Mouse (Mus musculus) layer of hippocampus, postnatal 25 days (tissue): ENCODE measurements around the gene Zscan20. TPM values are rescaled to one million over a fixed set of nuclear protein-coding genes. Genes with fewer than 3 reads are reported as not detected.
"Not testable (repeated sequence)": the region's sequence is repeated elsewhere in the genome, so short reads cannot be mapped to it uniquely, and the experiment has no call there.

ENCODE experiments used
- DNase-seq, 2 experiments: peaks; one replicate each; pipeline ENCODE4 v3.0.0; 2022; ENCODE audit warnings: mixed read lengths in 2 of 2, low spot score in 1 of 2; ENCODE audit errors: extremely low spot score in 1 of 2
- total RNA-seq, 2 experiments: library from RNA; stranded (reverse); gene quantifications; 2 replicates each; pipeline ENCODE4 v1.2.3; 2021

The Zscan20 gene
- total RNA-seq, 2 experiments from 2014 or later, result 9.1 to 10.9 TPM

DNA sequence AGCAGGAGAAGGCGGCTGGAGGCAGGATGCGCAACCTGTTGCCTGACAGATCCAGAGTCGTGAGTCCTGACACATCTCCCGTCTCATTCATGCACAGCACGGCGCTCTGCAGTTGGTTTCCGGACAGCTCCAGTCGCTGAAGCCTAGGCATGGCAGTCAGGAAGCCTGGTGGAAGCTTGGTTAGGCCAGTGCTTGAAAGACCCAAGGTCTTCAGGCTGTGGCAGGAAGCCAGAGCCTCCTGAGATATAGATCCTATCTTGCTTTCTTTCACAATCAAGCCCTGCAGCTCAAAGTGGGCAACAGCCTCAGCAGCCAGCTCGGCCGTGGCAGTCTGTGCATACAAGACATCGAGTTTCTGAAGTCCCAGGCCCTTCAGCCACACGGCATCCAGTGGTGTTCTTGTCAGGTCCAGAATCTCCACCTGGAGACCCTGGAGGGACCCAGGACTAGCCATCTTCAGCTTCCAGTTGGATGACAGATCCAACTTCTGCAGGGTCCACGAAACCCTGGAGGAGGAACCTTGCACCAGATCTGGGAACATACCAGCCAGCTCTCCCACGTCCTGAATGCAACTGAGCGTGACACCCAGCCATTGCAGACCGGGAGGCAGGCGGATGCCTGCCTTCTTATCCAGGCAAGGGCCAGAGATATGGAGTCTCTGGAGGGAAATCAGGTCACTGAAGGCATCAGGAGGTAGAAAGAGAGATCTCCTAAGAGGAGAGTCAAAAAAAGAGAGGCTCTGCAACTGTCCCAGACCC is 7.6 kb upstream of the Zscan20 start:
- no peak for DNase-seq

DNA sequence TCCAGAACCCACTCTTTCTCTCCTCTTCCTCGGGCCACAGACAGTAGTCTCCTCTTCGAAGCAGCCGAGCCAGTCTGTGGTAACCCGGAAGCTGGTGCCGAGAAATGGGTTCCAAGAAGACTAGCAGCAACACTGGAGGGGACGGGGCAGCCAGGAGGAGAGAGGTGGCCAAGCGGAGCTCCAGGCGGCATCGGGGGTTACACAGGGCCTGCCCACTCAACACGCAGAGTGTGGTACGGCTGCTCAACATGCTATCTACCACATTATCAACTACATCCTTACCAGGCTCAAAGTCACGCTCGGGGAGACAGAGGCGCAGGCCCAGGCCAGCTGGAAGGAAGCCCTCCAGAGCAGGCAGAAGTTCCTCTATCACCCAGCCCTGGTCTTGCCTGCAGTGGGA is 5.9 kb upstream of the Zscan20 start:
- no peak for DNase-seq

DNA sequence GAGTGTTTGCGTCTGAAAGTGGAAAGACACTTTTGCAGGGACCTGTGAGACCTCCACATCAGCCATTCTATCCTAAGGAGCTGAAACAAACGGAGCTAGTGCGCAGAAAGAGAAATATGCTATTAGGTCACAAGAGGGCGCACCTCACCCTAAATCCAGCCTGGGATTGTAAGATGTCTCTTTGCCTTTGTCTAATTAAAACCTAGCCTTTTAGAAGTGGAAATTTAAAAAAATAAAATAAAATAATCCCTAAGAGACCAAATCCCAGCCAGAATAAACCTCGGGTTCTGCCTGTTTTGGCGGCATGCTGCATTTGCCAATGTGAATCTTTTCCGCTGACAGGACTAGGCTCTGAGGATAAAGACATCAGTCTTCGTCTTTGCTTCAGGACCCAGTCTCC is 3.4 kb upstream of the Zscan20 start:
- DNase-seq, result peak in 1 of 2 experiments; percentile 46

DNA sequence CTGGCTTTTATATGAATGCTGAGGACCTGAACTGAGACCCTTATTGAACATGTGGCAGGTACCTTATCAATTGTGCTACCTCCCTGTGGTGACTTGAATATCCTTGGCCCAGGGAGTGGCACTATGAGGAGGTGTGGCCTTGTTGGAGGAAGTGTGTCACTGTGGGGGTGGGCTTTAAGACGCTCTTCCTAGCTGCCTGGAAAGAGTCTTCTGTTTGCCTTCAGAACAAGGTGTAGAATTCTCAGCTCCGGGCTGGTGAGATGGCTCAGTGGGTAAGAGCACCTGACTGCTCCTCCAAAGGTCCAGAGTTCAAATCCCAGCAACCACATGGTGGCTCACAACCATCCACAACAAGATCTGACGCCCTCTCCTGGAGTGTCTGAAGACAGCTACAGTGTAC is 1.8 kb upstream of the Zscan20 start:
- not testable (repeated sequence) for DNase-seq

DNA sequence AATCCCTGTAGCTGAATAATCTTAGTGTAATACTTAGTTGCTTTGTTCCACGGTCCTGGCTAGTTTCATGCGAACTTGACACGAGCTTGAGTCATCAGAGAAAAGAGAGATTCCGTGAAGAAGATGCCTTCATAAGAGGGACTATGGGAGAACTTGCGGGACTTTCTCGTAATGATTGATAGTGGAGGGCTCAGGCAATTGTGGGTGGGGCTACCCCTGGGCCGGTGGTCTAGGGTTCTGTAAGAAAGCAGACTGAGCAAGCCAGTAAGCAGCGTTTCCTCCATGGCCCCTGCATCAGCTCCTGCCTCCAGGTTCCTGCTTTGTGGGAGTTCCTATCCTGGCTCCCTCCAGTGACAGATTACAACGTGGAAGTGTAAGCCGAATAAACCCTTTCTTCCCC is 808 bp upstream of the Zscan20 start:
- DNase-seq, result no peak

DNA sequence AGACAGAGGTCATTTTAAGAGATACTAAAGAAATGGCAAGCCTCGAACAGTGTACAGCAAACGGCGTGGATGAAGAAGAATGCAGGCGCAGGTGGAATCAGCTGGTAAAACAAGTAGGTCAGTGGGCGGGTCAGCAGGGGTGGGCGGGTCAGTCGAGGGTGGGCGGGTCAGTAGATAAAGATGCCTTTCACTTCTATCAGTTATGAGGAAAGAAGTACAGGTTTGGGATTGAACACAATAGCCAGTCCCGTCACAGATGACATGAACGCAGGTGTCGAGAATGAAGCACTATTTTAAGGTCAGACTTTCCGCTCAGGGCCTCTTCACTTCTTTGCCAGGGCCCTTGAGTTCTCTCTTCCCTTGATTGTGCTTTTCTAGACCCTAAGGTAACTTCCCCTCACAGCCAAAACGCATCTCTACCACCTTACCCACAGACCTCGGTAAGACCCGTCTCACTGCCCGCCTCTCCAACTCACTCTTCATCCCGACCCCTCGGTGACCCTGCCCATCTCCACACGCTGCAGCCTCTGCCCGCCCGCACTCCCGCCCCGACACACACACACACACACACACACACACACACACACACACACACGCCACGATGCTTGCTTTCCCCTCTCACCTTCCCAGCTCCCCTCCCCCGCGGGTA is 498 bp downstream of the Zscan20 start:
- no peak for DNase-seq

DNA sequence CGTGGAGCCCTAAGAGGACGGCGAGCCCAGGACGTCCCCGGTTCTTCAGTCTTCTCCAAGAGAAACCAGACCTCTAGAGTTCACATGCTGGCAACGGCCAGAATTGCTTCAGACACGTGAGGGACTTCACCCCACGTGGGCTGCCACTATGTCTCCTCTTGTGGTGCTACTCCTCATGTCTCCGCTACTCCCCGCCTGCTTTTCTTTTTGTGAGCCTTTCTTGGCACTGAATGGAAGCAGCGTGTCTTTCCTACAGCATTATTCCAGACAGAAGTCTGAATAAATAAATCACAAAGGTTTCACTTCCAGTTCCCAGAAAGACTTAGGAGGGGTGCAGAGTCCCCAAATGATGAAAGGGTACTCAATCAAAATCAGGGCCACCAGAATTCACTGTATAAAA is 2.2 kb downstream of the Zscan20 start:
- DNase-seq, result no peak

DNA sequence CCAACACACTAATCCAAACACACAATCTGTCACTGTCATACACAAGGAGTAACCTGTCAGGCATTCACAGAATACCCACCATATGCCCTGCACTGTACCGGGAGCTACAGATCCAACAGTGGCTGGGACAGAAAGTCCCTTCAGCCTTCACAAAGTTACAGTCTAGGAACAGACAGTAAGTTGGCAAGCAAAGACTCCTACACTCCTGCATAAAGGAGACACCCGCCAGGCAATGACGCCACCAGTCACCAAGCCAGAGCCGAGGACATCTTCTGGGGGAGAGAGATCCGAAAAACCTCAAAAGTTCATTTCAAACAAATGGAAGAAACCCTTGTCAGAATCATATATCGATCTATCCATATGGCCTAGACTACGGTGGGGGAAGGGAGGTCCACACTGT is 3.3 kb downstream of the Zscan20 start:
- DNase-seq, result no peak

DNA sequence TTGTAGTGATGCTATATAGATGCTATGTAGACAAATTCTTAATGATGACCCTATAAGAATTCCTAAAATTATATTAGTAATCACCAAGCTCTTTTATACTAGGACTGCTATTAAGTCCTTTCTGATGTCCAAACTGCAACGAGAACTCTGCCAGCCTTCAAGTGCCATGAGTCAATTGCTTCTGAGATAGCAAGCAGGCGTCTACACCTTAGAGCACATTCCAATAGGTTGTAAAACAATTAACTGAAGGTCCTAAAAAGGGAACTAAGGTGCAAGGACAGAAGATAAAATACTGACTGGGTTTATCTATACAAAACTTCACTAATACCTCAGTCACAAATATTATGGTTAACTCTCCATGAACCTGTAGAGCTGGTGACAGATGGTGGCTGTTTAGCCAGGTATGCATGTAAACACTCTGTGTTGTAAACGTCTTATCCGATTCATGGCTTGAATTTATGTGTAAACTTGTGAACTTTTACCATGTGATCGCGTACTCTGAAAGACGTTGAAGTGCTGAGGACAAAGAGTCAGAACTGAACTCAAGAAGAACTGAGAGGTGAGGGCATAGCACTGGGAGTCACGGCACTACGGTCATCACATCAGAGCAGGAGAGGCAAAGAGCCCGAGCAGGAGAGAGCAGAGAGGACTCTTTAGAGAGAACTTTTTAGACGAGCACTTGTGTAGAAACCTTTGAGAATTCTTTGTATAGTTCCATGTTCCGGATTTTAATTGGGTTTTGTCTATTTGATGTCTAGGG is 11.9 kb downstream of the Zscan20 start:
- DNase-seq, result no peak

DNA sequence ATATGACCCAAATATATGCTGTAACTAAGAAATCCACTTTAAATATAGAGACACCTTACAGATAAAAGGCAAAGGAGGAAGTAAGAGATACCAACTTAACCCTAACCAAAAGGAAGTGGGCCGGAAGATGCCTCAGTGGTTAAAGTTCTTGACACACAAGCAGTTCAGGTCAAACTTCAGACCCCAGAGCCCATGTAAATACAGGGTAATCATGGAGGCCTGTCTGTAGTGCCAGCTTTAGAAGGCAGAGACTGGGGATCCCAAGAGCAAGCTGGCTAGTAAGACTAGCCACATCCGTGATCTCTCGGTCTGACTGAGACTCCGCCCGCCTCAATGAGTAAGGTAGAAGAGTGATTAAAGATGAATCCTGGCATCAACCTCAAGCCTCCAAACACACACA is 15.8 kb downstream of the Zscan20 start:
- DNase-seq, result no peak

DNA sequence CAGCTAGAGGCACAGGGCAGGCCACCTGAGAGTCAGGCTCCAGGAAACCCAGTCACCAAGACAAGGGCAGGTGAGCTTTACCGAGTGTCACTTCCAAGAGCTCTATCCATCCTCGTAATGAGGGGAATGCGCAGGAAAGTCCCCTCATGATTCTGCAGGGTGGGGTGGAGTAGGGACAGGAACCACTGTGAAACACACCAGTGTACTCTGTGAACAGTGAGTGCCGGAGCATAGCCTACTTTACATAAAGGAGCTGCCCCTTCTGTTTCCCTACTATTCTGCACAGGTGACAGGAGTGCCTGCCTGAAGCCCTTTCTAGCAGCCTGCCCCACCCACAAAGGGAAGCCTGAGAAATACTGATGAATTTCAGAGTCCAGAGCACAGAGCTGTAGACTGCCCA is 16.6 kb downstream of the Zscan20 start:
- no peak for DNase-seq

DNA sequence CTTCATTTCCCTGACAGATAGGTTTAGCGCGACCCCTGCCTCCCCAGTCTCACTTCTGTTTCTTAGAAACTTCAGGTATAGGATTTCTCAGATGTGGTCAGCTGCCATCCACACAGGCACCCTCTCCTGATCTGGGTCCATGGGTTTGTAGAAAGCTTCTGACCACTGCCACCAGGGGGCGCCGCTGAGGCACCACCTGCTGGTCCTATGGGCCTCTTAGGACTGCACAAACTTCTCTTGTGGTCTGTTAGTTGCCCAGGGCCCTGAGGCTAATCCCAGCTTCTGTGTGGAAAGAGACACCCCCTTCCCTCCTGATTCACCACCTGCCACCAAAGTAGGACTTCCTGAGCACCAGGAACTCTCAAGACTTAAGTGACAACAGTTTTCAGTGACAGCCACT is 30.7 kb downstream of the Zscan20 start:
- peak in 1 of 2 experiments; percentile 25 for DNase-seq

DNA sequence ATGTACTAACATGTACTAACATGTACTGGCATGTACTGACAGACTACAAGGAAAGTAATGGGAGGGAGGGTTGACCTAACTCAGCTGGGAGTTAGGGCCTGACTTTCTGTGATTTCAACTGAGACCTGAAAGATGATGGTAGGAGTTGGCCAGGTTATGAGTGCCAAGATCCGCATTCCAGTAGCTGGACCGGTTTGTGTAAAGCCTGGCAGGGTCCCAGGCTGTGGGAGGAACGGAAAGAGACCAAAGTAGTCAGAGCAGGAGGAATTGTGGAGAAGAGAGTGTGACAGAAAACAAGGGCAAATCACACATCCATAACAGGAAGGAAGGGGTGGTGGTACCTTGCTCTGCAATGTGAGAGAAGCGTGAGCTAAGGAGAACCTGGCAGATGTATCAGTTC is 34.1 kb downstream of the Zscan20 start:
- no peak for DNase-seq

DNA sequence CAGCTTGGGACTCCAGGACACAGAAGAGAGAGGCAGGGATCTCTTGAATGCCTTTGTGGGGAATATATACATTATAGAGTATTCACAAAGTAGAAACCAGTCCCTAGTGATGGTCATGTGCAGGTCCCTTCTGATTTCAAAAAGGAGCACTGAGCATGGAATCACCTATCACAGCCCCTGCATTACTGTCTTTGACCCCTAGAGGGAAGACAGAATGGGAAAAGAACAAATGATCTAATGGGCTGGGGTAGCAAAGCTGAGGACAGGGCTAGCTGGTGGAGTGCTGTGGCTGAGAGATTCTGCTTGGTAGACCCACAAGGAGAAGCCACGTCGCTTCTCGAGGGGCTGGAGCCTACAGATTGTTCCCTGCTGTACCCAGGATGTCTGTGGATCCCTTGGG is 49.6 kb downstream of the Zscan20 start:
- DNase-seq, result no peak

DNA sequence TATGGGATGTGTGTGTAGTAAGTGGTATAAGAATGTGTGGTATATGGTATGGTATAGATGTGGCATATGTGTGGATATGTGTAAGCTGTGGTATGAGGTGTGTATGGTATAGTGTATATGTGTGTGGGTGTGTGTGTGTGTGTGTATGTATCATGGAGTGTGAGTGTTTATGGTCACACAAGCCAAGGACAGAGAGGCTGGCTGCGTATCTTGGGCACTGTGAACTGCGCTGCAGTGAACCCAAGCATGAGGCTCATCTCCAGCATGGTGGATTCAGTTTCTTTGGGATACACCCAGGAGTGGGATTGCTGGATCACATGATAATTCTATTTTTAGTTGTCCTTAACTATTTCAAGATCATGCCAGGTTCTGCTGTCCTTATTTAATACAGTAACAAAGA is 55.7 kb downstream of the Zscan20 start:
- DNase-seq, result no peak

DNA sequence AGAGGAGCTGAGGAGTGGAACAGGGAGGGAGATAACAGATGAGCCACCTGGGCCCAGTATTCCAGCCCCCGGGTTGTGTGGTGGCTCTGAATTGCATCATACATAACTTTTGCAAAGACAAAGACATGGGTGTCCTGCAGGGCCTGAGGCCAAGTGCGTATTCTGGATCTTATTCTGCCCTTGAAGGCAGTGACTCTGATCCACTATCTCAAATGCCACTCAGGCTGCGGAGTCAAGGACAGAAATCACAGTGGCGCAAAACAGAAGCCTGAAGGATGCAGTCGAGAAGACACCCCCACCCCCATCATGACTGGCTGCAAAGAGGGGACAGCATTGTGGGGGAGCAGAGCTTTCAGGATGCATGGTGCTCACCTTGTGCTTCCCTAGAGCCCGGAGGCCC is 59.1 kb downstream of the Zscan20 start:
- DNase-seq, result no peak

DNA sequence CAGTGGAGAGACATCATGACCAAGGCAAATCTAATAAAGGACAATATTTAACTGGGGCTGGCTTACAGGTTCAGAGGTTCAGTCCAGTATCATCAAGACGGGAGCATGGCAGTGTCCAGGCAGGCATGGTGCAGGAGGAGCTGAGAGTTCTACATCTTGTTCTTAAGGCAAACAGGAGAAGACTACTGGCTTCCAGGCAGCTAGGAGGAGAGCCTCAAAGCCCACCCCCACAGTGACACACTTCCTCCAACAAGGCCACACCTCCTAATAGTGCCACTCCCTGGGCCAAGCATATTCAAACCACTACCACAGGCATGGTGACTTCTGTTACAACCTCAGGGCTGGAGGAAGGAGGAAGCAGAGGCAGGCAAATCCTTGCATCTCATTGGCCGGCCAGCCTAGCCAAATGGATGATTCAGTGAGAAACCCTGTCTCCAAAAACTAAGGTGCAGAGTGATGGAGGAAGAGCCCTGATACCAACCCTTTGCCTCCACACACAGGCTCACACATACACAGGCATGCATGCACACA is 65.9 kb downstream of the Zscan20 start:
- DNase-seq, result not testable (repeated sequence)

DNA sequence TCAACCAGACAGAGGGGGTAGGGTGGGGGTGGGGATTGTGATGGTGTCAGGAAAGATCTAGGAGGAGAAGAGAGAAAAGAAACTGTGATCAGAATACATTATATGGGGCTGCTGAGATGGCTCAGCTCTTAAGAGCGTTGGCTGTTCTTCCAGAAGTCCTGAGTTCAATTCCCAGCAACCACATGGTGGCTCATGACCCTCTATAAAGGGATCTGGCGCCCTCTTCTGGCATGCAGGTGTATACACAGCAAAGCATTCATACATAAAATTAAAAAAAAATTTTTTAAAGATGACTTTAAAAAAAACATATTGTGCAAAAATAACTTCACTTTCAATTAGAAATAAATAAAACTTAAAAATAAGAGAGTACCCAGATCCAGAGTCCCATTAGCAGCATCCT is 66.5 kb downstream of the Zscan20 start:
- DNase-seq, result peak in 1 of 2 experiments; percentile 62
